Mouse (Mus musculus): ENCODE data around the gene Mrps36.
"Not testable (repeated sequence)": the region's sequence is repeated elsewhere in the genome, so short reads cannot be mapped to it uniquely, and the experiment has no call there.

The Mrps36 gene

GRCm38 (mm10) chr13:100744036-100744744 is at the start of gene Mrps36:
Mrps36 (minus strand) TSS chr13:100744659.
- peak; percentile 95 for DNase-seq (ENCODE audit: low spot score in 2 of 2)

- DNase-seq (ENCODE audit: low spot score in 2 of 2), result no peak
Measured at GRCm38 (mm10) chr13:100789083-100789482, 44.6 kb upstream of the Mrps36 start.

- not testable (repeated sequence) for DNase-seq (ENCODE audit: low spot score in 2 of 2)
Measured at GRCm38 (mm10) chr13:100788057-100788456, 43.6 kb upstream of the Mrps36 start.

GRCm38 (mm10) chr13:100787316-100788010 is 43.0 kb upstream of the Mrps36 start:
- DNase-seq (ENCODE audit: low spot score in 2 of 2), result no peak

GRCm38 (mm10) chr13:100786414-100786867 is 42.0 kb upstream of the Mrps36 start, which contains the start of gene Ccnb1:
Ccnb1 (minus strand) TSS chr13:100786570.
- DNase-seq (ENCODE audit: low spot score in 2 of 2), result peak; percentile 84 to 89

GRCm38 (mm10) chr13:100785806-100786413 is 41.5 kb upstream of the Mrps36 start:
- peak; percentile 5 to 16 for DNase-seq (ENCODE audit: low spot score in 2 of 2)

GRCm38 (mm10) chr13:100777491-100777890 is 33.0 kb upstream of the Mrps36 start:
- DNase-seq (ENCODE audit: low spot score in 2 of 2), result peak; percentile 17 to 34

- DNase-seq (ENCODE audit: low spot score in 2 of 2), result no peak
Measured at GRCm38 (mm10) chr13:100776710-100777109, 32.3 kb upstream of the Mrps36 start.

GRCm38 (mm10) chr13:100776056-100776419 is 31.6 kb upstream of the Mrps36 start:
- no peak for DNase-seq (ENCODE audit: low spot score in 2 of 2)

GRCm38 (mm10) chr13:100775252-100776055 is 31.0 kb upstream of the Mrps36 start, which contains the start of gene Cenph:
Cenph (minus strand) TSS chr13:100775899.
- peak; percentile 83 to 88 for DNase-seq (ENCODE audit: low spot score in 2 of 2)

- DNase-seq (ENCODE audit: low spot score in 2 of 2), result no peak
Measured at GRCm38 (mm10) chr13:100774704-100775103, 30.2 kb upstream of the Mrps36 start.

- DNase-seq (ENCODE audit: low spot score in 2 of 2), result no peak
Measured at GRCm38 (mm10) chr13:100755329-100755728, 10.9 kb upstream of the Mrps36 start.

- no peak for DNase-seq (ENCODE audit: low spot score in 2 of 2)
Measured at GRCm38 (mm10) chr13:100754186-100754585, 9.7 kb upstream of the Mrps36 start.

- DNase-seq (ENCODE audit: low spot score in 2 of 2), result no peak
Measured at GRCm38 (mm10) chr13:100753011-100753410, 8.6 kb upstream of the Mrps36 start.

- DNase-seq (ENCODE audit: low spot score in 2 of 2), result no peak
Measured at GRCm38 (mm10) chr13:100752529-100752928, 8.1 kb upstream of the Mrps36 start.

- no peak for DNase-seq (ENCODE audit: low spot score in 2 of 2)
Measured at GRCm38 (mm10) chr13:100751402-100751801, 6.9 kb upstream of the Mrps36 start.

GRCm38 (mm10) chr13:100750799-100751198 is 6.3 kb upstream of the Mrps36 start:
- DNase-seq (ENCODE audit: low spot score in 2 of 2), result no peak

GRCm38 (mm10) chr13:100748638-100749037 is 4.2 kb upstream of the Mrps36 start:
- DNase-seq (ENCODE audit: low spot score in 2 of 2), result no peak

GRCm38 (mm10) chr13:100746090-100746489 is 1.6 kb upstream of the Mrps36 start:
- DNase-seq (ENCODE audit: low spot score in 2 of 2), result no peak

- no peak for DNase-seq (ENCODE audit: low spot score in 2 of 2)
Measured at GRCm38 (mm10) chr13:100743346-100744035, 968 bp downstream of the Mrps36 start.

GRCm38 (mm10) chr13:100742831-100743230 is 1.6 kb downstream of the Mrps36 start:
- no peak for DNase-seq (ENCODE audit: low spot score in 2 of 2)

Measured in spleen, postnatal 36 days (tissue).